Mouse (Mus musculus) monocyte, adult 2 months (primary cell): ENCODE data around the gene Cdc20.

ENCODE experiments used
- DNase-seq, 2 experiments: peaks; one replicate each; pipeline ENCODE4 v3.0.0; 2022; ENCODE audit warnings: low spot score in 2 of 2, low read depth in 1 of 2

Gene Cdc20

GRCm38 (mm10) chr4:118417112-118417797 is 19.9 kb downstream of the Cdc20 start:
- DNase-seq: no peak

GRCm38 (mm10) chr4:118416329-118416728 is 20.8 kb downstream of the Cdc20 start:
- DNase-seq: no peak

- no peak for DNase-seq
Measured at GRCm38 (mm10) chr4:118415779-118416178, 21.4 kb downstream of the Cdc20 start.

GRCm38 (mm10) chr4:118413553-118413952 is 23.6 kb downstream of the Cdc20 start:
- DNase-seq: no peak

- no peak for DNase-seq
Measured at GRCm38 (mm10) chr4:118410871-118411270, 26.3 kb downstream of the Cdc20 start.

- DNase-seq: peak; percentile 81 to 86
Measured at GRCm38 (mm10) chr4:118409142-118409900, 27.8 kb downstream of the Cdc20 start, which contains the start of the genes Szt2 and Med8. TSS of gene Szt2 (minus strand) at chr4:118409273. TSS of gene Med8 (plus strand) at chr4:118409337.

GRCm38 (mm10) chr4:118402701-118403100 is 34.5 kb downstream of the Cdc20 start:
- no peak for DNase-seq

- DNase-seq: no peak
Measured at GRCm38 (mm10) chr4:118401918-118402317, 35.2 kb downstream of the Cdc20 start.

GRCm38 (mm10) chr4:118401421-118401820 is 35.7 kb downstream of the Cdc20 start:
- DNase-seq: no peak

- no peak for DNase-seq
Measured at GRCm38 (mm10) chr4:118398400-118398799, 38.8 kb downstream of the Cdc20 start.

GRCm38 (mm10) chr4:118396433-118396832 is 40.7 kb downstream of the Cdc20 start:
- DNase-seq: no peak

- DNase-seq: no peak
Measured at GRCm38 (mm10) chr4:118395289-118395688, 41.9 kb downstream of the Cdc20 start.

- no peak for DNase-seq
Measured at GRCm38 (mm10) chr4:118394505-118394904, 42.6 kb downstream of the Cdc20 start.

- DNase-seq: no peak
Measured at GRCm38 (mm10) chr4:118390146-118390545, 47.0 kb downstream of the Cdc20 start.

- no peak for DNase-seq
Measured at GRCm38 (mm10) chr4:118387316-118387715, 49.8 kb downstream of the Cdc20 start.

GRCm38 (mm10) chr4:118383271-118383670 is 53.9 kb downstream of the Cdc20 start:
- no peak for DNase-seq
